Mouse (Mus musculus): Measurements from ENCODE around the gene Hist1h2bf. TPM values are rescaled to one million over a fixed set of nuclear protein-coding genes. Genes with fewer than 3 reads are reported as not detected.
"Not testable (repeated sequence)": the region's sequence is repeated elsewhere in the genome, so short reads cannot be mapped to it uniquely, and the experiment has no call there.

Gene Hist1h2bf
- 1.5 and 2.7 TPM in 2 replicates for polyA plus RNA-seq (2014; fragmentation: Nextera tagmentation; extraction: Ambion mirVana)

- WGBS: under 1% methylated on average over 33 of the region's 42 CpGs
- H3K9ac ChIP-seq (replicated peaks; ENCODE audit: low read length): not testable (repeated sequence)
These were observed at the start of gene Hist1h2bf, which contains the start of gene Hist1h2ad for GRCm38 (mm10) chr13:23573898-23574524. Gene Hist1h2bf, minus strand, starts transcription at chr13:23574196. Gene Hist1h2ad, plus strand, starts transcription at chr13:23574381.

GRCm38 (mm10) chr13:23622861-23623450 lies 49.0 kb upstream of the Hist1h2bf start:
- ATAC-seq (ENCODE audit: low FRiP score, low TSS enrichment): no peak
- 25% methylated on average over 7 of the region's 7 CpGs for WGBS

More at GRCm38 (mm10) chr13:23573898-23574524, at the start of gene Hist1h2bf, which contains the start of gene Hist1h2ad:
- Histone ChIP-seq H3K4me2 (ENCODE audit: low read length) (peak within 1 kb of the TSS; percentile 59), H3K27ac (replicated peaks; ENCODE audit: low read depth, low read length) (peak within 1 kb of the TSS; percentile 76), H3K4me1 (ENCODE audit: control insufficient read depth, insufficient read depth, low read length) (peaks cover 35% of the 10 kb centered on the region), H3K4me3 (replicated peaks; ENCODE audit: low read depth, low read length) (peak within 1 kb of the TSS; percentile 36)
- not testable (repeated sequence) for H3K9me3 ChIP-seq (ENCODE audit: control insufficient read depth, low read length); H3K36me3 ChIP-seq (ENCODE audit: control insufficient read depth, insufficient read depth, low read length); H3K27me3 ChIP-seq (ENCODE audit: control insufficient read depth, insufficient read depth, low read length)
- peak; percentile 98 for DNase-seq
- ATAC-seq (ENCODE audit: low FRiP score, low TSS enrichment): peak; percentile 91

GRCm38 (mm10) chr13:23622175-23622671 lies 48.2 kb upstream of the Hist1h2bf start, which contains the start of gene Hist1h1e:
Gene Hist1h1e, minus strand, starts transcription at chr13:23622558.
- under 1% methylated on average over 48 of the region's 53 CpGs for WGBS

More at GRCm38 (mm10) chr13:23622861-23623450, 49.0 kb upstream of the Hist1h2bf start:
- DNase-seq: peak; percentile 51
- H3K27ac ChIP-seq (replicated peaks; ENCODE audit: low read depth, low read length): 0 out of 2 replicates have a peak overlapping the region, but pooled peaks have one; percentile 17
- H3K4me1 ChIP-seq (ENCODE audit: control insufficient read depth, insufficient read depth, low read length): peaks cover 13% of the 10 kb centered on the region
- H3K4me2 ChIP-seq (ENCODE audit: low read length): peak overlapping the region; percentile 99
- peak overlapping the region; percentile 57 for H3K4me3 ChIP-seq (replicated peaks; ENCODE audit: low read depth, low read length)
- H3K9me3 ChIP-seq (ENCODE audit: control insufficient read depth, low read length): no peaks in the 10 kb centered on the region
- H3K27me3 ChIP-seq (ENCODE audit: control insufficient read depth, insufficient read depth, low read length): no peaks in the 10 kb centered on the region
- H3K9ac ChIP-seq (replicated peaks; ENCODE audit: low read length): peak overlapping the region; percentile 71
- H3K36me3 ChIP-seq (ENCODE audit: control insufficient read depth, insufficient read depth, low read length): no peaks in the 10 kb centered on the region

GRCm38 (mm10) chr13:23621532-23622174 lies 47.7 kb upstream of the Hist1h2bf start:
- ATAC-seq (ENCODE audit: low FRiP score, low TSS enrichment) (peak; percentile 82), DNase-seq (peak; percentile 77)
- H3K36me3 ChIP-seq (ENCODE audit: control insufficient read depth, insufficient read depth, low read length): no peaks in the 10 kb centered on the region
- H3K4me1 ChIP-seq (ENCODE audit: control insufficient read depth, insufficient read depth, low read length): peaks cover 13% of the 10 kb centered on the region
- H3K9me3 ChIP-seq (ENCODE audit: control insufficient read depth, low read length): no peaks in the 10 kb centered on the region
- no peaks in the 10 kb centered on the region for H3K27me3 ChIP-seq (ENCODE audit: control insufficient read depth, insufficient read depth, low read length)
- peak overlapping the region; percentile 57 for H3K4me3 ChIP-seq (replicated peaks; ENCODE audit: low read depth, low read length)
- peak overlapping the region; percentile 99 for H3K4me2 ChIP-seq (ENCODE audit: low read length)
- WGBS: under 1% methylated on average over 18 of the region's 18 CpGs
- peak overlapping the region; percentile 71 for H3K9ac ChIP-seq (replicated peaks; ENCODE audit: low read length)
- peak overlapping the region; percentile 86 for H3K27ac ChIP-seq (replicated peaks; ENCODE audit: low read depth, low read length)

More at GRCm38 (mm10) chr13:23622175-23622671, 48.2 kb upstream of the Hist1h2bf start, which contains the start of gene Hist1h1e:
- not testable (repeated sequence) for H3K36me3 ChIP-seq (ENCODE audit: control insufficient read depth, insufficient read depth, low read length); H3K27me3 ChIP-seq (ENCODE audit: control insufficient read depth, insufficient read depth, low read length); H3K9me3 ChIP-seq (ENCODE audit: control insufficient read depth, low read length)
- H3K4me2 ChIP-seq (ENCODE audit: low read length): peak within 1 kb of the TSS; percentile 99
- peak; percentile 95 for ATAC-seq (ENCODE audit: low FRiP score, low TSS enrichment)
- H3K9ac ChIP-seq (replicated peaks; ENCODE audit: low read length): peak within 1 kb of the TSS; percentile 71
- peaks cover 13% of the 10 kb centered on the region for H3K4me1 ChIP-seq (ENCODE audit: control insufficient read depth, insufficient read depth, low read length)
- H3K27ac ChIP-seq (replicated peaks; ENCODE audit: low read depth, low read length): peak within 1 kb of the TSS; percentile 86
- DNase-seq: peak; percentile 93
- H3K4me3 ChIP-seq (replicated peaks; ENCODE audit: low read depth, low read length): peak within 1 kb of the TSS; percentile 57

- Histone ChIP-seq H3K9me3 (ENCODE audit: control insufficient read depth, low read length) (no peaks in the 10 kb centered on the region), H3K4me1 (ENCODE audit: control insufficient read depth, insufficient read depth, low read length) (peaks cover 13% of the 10 kb centered on the region), H3K27me3 (ENCODE audit: control insufficient read depth, insufficient read depth, low read length) (no peaks in the 10 kb centered on the region), H3K27ac (replicated peaks; ENCODE audit: low read depth, low read length) (peak within 1 kb of the TSS; percentile 86), H3K4me2 (ENCODE audit: low read length) (peak within 1 kb of the TSS; percentile 99), H3K4me3 (replicated peaks; ENCODE audit: low read depth, low read length) (peak within 1 kb of the TSS; percentile 57), H3K36me3 (ENCODE audit: control insufficient read depth, insufficient read depth, low read length) (no peaks in the 10 kb centered on the region), H3K9ac (replicated peaks; ENCODE audit: low read length) (peak within 1 kb of the TSS; percentile 71)
- DNase-seq (peak; percentile 92), ATAC-seq (ENCODE audit: low FRiP score, low TSS enrichment) (peak; percentile 87)
- under 1% methylated on average over 27 of the region's 27 CpGs for WGBS
These were observed 46.9 kb upstream of the Hist1h2bf start, which contains the start of gene Hist1h2be for GRCm38 (mm10) chr13:23620733-23621531. Gene Hist1h2be, minus strand, starts transcription at chr13:23621124.

GRCm38 (mm10) chr13:23620056-23620732 lies 46.2 kb upstream of the Hist1h2bf start:
- Histone ChIP-seq H3K27ac (replicated peaks; ENCODE audit: low read depth, low read length) (peak overlapping the region; percentile 86), H3K9me3 (ENCODE audit: control insufficient read depth, low read length) (no peaks in the 10 kb centered on the region), H3K4me2 (ENCODE audit: low read length) (peak overlapping the region; percentile 99), H3K36me3 (ENCODE audit: control insufficient read depth, insufficient read depth, low read length) (no peaks in the 10 kb centered on the region), H3K9ac (replicated peaks; ENCODE audit: low read length) (peak overlapping the region; percentile 57), H3K4me1 (ENCODE audit: control insufficient read depth, insufficient read depth, low read length) (peaks cover 13% of the 10 kb centered on the region), H3K27me3 (ENCODE audit: control insufficient read depth, insufficient read depth, low read length) (no peaks in the 10 kb centered on the region), H3K4me3 (replicated peaks; ENCODE audit: low read depth, low read length) (peak overlapping the region; percentile 57)
- 50% methylated on average over 12 of the region's 12 CpGs for WGBS
- ATAC-seq (ENCODE audit: low FRiP score, low TSS enrichment): no peak
- DNase-seq: no peak

GRCm38 (mm10) chr13:23611638-23612037 lies 37.6 kb upstream of the Hist1h2bf start:
- 83% methylated on average over 3 of the region's 3 CpGs for WGBS
- no peaks in the 10 kb centered on the region for H3K27me3 ChIP-seq (ENCODE audit: control insufficient read depth, insufficient read depth, low read length)
- H3K4me2 ChIP-seq (ENCODE audit: low read length): no peak overlapping the region
- no peak overlapping the region for H3K4me3 ChIP-seq (replicated peaks; ENCODE audit: low read depth, low read length)
- H3K9me3 ChIP-seq (ENCODE audit: control insufficient read depth, low read length): no peaks in the 10 kb centered on the region
- no peak overlapping the region for H3K9ac ChIP-seq (replicated peaks; ENCODE audit: low read length)
- DNase-seq (no peak), ATAC-seq (ENCODE audit: low FRiP score, low TSS enrichment) (no peak)
- H3K27ac ChIP-seq (replicated peaks; ENCODE audit: low read depth, low read length): no peak overlapping the region
- H3K4me1 ChIP-seq (ENCODE audit: control insufficient read depth, insufficient read depth, low read length): no peaks in the 10 kb centered on the region
- H3K36me3 ChIP-seq (ENCODE audit: control insufficient read depth, insufficient read depth, low read length): no peaks in the 10 kb centered on the region

Measured in midbrain, embryonic 14.5 days (tissue).